Mouse (Mus musculus) intestine, embryonic 14.5 days (tissue): ENCODE measurements around the gene P4htm. TPM values are rescaled to one million over a fixed set of nuclear protein-coding genes. Genes with fewer than 3 reads are reported as not detected.

Experiments used
- ATAC-seq: fragments of 200-750 bp; cut with Nextera tagmentation; replicated peaks from 2 replicates; pipeline ENCODE4 v1.8.0; 2017; ENCODE audit warnings: low read depth, moderate number of reproducible peaks, moderate TSS enrichment, moderate library complexity; ENCODE audit not compliant: low FRiP score, low TSS enrichment
- DNase-seq: peaks from one replicate; pipeline ENCODE4 v3.0.0-alpha.2; 2018; ENCODE audit warnings: low spot score
- H3K27ac ChIP-seq: fragments of 300-500 bp; sonication (generic); 2 replicates; pipeline ENCODE4 v1.5.1; 2014; ENCODE audit warnings: low read depth, mild to moderate bottlenecking, control low read depth
- H3K27me3 ChIP-seq: fragments of 300-500 bp; sonication (generic); replicated peaks from 2 replicates; pipeline ENCODE4 v1.6.1; 2014; ENCODE audit warnings: low read length, control low read depth; ENCODE audit not compliant: control insufficient read depth, insufficient read depth
- H3K36me3 ChIP-seq: fragments of 300-500 bp; sonication (generic); 2 replicates; pipeline ENCODE4 v1.6.1; 2014; ENCODE audit warnings: low read length, control low read depth; ENCODE audit not compliant: control insufficient read depth, insufficient read depth
- H3K4me1 ChIP-seq: fragments of 300-500 bp; sonication (generic); replicated peaks from 2 replicates; pipeline ENCODE4 v1.6.1; 2014; ENCODE audit warnings: low read length, control low read depth, mixed read lengths; ENCODE audit not compliant: control insufficient read depth, insufficient read depth
- H3K4me2 ChIP-seq: fragments of 300-500 bp; sonication (generic); 2 replicates; pipeline ENCODE4 v1.6.1; 2014; ENCODE audit warnings: low read length
- H3K4me3 ChIP-seq: fragments of 300-500 bp; sonication (generic); 2 replicates; pipeline ENCODE4 v1.5.1; 2014; ENCODE audit warnings: low read depth, low read length, control low read depth, mixed read lengths
- H3K9ac ChIP-seq: fragments of 300-500 bp; sonication (generic); 2 replicates; pipeline ENCODE4 v1.6.1; 2014; ENCODE audit warnings: mild to moderate bottlenecking, low read length
- H3K9me3 ChIP-seq: fragments of 300-500 bp; sonication (generic); 2 replicates; pipeline ENCODE4 v1.6.1; 2016; ENCODE audit warnings: low read length, control low read depth; ENCODE audit not compliant: control insufficient read depth
- WGBS: fragments of 180-500 bp; shearing (Covaris S2); extraction: QIAGEN DNeasy Blood & Tissue Kit; methylation state at CpG from one replicate; pipeline ENCODE4 v1.1.7; 2014; 5-methylcytosine and 5-hydroxymethylcytosine counted together
- polyA plus RNA-seq: library from polyadenylated mRNA; unstranded; fragments of >200 nt; fragmentation: Nextera tagmentation; extraction: Ambion mirVana; gene quantifications from 2 replicates; pipeline ENCODE4 v1.2.1, GENCODE M21; 2014

Gene P4htm
- 5.9 and 7.0 TPM in 2 replicates for polyA plus RNA-seq

DNA sequence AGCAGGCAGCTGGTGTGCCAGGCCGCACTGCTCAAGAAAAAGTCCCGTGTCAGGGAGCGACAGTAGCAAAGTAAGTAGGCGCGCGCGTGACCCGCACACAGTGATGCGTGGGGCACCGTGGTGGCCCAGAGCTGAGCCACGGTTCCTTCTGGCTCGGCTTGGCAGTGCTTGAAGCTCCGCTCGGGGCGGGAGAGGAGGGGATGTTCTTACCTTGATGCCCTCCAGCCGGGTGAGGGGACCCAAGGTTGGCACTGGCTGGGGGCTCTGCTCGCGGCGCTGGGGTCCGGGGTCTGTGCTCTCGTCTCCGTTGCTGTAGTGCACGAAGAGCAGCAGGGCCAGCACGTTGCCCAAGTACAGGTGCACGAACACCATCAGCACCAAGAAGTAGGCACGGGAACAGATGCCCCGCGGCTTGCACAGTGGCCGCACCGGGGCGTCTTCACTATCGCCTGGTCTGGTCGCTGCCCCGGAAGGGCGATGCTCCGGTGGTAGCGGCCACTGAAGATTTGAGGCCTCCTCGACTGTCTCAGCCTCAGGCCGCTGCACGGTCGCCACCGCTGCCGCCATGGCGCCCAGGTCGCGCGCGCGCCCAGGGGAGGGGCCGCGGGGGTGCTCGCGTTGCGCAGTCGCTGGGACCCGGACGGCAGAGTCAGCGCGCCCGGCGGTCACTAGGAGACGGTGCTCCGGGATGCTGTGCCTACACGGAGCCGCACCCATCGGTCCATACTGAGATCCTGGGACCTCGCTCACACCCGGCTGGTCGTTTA is at the start of gene P4htm:
TSS of gene P4htm (minus strand) at position 670 of the 767 bp plus-strand sequence.
- Histone ChIP-seq H3K4me2 (peak within 1 kb of the TSS; percentile 88), H3K9ac (peak within 1 kb of the TSS; percentile 57), H3K9me3 (no peaks in the 10 kb centered on the region), H3K27ac (no peak within 1 kb of the TSS), H3K4me3 (peak within 1 kb of the TSS; percentile 64), H3K4me1 (no peaks in the 10 kb centered on the region), H3K36me3 (no peaks in the 10 kb centered on the region), H3K27me3 (no peaks in the 10 kb centered on the region)
- peak; percentile 81 for DNase-seq
- peak; percentile 71 for ATAC-seq
- 4% methylated on average over 66 of the region's 69 CpGs for WGBS

DNA sequence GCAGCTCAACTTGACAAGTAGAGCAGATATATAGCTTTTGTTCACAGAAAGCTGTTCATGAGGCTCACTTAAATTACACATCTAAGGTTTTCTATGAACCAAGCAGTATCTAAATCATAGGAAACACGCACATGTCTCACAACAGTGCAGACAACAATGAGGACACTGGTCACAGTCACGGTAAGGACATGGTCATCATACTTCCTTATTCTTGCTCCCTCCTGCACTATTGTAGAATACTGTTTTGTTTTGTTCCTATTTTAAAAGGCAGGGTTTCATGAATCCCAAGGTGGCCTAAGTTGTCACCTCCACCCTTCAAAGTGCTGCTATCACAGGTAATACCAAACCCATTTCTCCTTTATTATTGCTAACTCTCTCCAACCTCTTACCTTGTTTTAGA is 42.4 kb upstream of the P4htm start:
- WGBS, result 90% methylated on average over 2 of the region's 2 CpGs
- Histone ChIP-seq H3K36me3 (peaks cover 53% of the 10 kb centered on the region), H3K27ac (no peak overlapping the region), H3K9me3 (no peaks in the 10 kb centered on the region), H3K4me2 (no peak overlapping the region), H3K9ac (no peak overlapping the region), H3K4me1 (no peaks in the 10 kb centered on the region), H3K4me3 (no peak overlapping the region), H3K27me3 (no peaks in the 10 kb centered on the region)
- DNase-seq, result no peak
- no peak for ATAC-seq

DNA sequence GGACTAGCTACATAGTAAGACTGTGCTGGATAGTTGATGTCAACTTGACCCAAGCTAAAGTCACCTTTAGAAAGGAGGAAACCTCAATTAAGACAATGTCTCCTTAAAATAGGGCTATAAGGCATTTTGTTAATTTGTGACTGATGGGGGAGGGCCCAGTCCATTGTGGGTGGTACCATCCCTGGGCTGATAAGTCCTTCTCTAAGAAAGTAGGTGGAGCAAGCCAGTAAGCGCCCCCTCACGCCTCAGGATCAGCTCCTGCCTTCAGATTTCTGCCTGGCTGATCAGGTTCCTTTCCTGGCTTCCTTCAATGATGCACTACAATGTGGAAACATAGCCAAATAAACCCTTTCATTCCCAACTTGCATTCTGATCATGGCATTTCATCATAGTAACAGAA is 37.9 kb upstream of the P4htm start:
- Histone ChIP-seq H3K27ac (no peak overlapping the region), H3K36me3 (peaks cover 38% of the 10 kb centered on the region), H3K4me1 (no peaks in the 10 kb centered on the region), H3K9me3 (no peaks in the 10 kb centered on the region), H3K27me3 (no peaks in the 10 kb centered on the region), H3K4me2 (no peak overlapping the region), H3K4me3 (no peak overlapping the region), H3K9ac (no peak overlapping the region)
- DNase-seq, result no peak
- WGBS, result 87% methylated on average over 2 of the region's 2 CpGs
- no peak for ATAC-seq

DNA sequence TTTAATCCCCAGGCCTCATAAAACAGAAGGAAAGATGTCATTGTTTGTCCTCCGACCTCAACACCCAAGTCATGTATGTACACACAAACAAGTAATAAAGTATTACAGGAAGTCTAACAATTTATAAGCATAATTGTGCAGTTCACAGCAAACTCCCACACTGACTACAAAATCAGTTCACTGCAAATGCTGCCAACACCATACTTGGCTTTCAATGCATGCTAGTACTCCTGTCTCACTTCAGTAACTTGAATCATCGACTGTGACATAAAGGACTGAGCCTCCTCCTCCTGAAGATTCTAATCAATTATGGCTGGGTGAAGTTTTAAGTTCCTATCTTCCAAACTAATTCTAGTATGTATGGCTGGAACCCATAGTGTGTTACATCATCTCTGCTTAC is 36.4 kb upstream of the P4htm start:
- DNase-seq, result no peak
- 79% methylated on average over 2 of the region's 2 CpGs for WGBS
- Histone ChIP-seq H3K27ac (no peak overlapping the region), H3K9me3 (no peaks in the 10 kb centered on the region), H3K36me3 (peaks cover 44% of the 10 kb centered on the region), H3K9ac (no peak overlapping the region), H3K4me1 (no peaks in the 10 kb centered on the region), H3K27me3 (no peaks in the 10 kb centered on the region), H3K4me2 (no peak overlapping the region), H3K4me3 (no peak overlapping the region)
- ATAC-seq, result no peak

DNA sequence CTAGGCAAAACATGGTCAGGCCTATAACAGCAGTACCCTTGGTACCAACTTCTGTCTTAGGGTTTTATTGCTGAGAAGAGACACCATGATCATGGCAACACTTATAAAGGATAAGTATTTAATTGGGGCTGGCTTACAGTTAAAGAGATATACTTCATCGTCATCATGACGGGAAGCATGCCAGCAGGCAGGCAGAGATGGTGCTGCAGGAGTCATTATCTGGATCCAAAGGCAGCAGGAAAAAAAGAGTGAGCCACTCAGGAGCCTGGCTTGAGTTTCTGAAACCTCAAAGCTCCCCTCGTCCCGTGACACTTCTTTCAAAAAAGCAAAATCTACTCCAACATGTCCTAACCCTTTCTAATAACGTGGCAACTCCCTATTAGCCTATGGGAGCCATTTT is 34.9 kb upstream of the P4htm start:
- WGBS, result 87% methylated on average over 5 of the region's 5 CpGs
- Histone ChIP-seq H3K4me1 (no peaks in the 10 kb centered on the region), H3K9me3 (no peaks in the 10 kb centered on the region), H3K9ac (no peak overlapping the region), H3K36me3 (peaks cover 37% of the 10 kb centered on the region), H3K4me3 (no peak overlapping the region), H3K4me2 (no peak overlapping the region), H3K27me3 (no peaks in the 10 kb centered on the region), H3K27ac (no peak overlapping the region)
- ATAC-seq (no peak), DNase-seq (no peak)

DNA sequence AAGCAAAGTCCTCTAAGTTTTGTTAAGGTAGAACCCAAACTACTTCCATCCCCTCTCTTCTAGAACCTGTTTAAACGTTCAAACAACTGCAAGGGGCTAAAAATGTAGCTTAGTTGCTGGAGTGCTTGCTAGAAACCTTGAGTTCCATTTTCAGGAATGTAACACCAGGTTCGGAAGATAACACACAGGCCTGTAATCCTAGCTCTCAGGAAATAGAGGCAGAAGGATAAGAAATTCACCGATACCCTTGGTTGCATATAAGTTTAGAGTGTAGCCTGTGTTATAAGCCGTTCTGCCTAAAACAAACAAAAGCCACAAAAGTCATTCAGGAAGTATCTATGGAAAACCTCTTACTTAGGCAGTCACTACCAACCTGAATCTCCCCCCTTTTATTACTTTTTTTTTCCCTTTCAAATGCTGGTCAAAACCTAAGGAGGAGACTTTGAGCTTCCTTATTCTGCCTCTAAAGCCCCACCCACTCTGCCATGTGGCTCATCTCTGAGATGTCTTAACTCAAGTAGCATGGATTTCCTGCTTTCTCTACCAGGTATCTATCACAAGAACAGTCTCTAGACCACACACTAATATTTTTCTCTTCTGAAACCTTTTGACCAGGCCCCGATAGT is 34.3 kb upstream of the P4htm start:
- Histone ChIP-seq H3K4me3 (no peak overlapping the region), H3K27ac (no peak overlapping the region), H3K4me2 (no peak overlapping the region), H3K9ac (no peak overlapping the region), H3K9me3 (no peaks in the 10 kb centered on the region), H3K27me3 (no peaks in the 10 kb centered on the region), H3K36me3 (peaks cover 31% of the 10 kb centered on the region), H3K4me1 (no peaks in the 10 kb centered on the region)
- 83% methylated on average over 5 of the region's 5 CpGs for WGBS
- ATAC-seq (no peak), DNase-seq (no peak)

DNA sequence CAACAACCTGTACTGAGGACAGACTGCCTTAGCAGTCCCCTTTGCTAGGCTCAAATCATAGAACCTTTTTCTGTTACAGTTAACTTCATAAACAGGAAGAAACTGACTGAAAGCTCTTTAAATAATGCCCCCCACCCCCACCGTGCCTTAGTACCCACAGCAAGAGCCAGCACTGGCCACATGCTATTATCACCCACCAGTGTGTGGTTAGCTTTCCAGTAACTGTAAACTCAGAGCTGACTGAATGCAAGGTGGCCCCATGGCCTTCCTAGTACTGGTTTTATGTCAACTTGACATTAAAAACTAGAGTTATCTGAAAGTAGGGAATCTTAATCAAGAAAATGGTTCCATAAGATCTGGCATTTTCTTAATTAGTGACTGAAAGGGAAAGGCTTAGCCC is 33.2 kb upstream of the P4htm start:
- DNase-seq (no peak), ATAC-seq (no peak)
- Histone ChIP-seq H3K27me3 (no peaks in the 10 kb centered on the region), H3K9me3 (no peaks in the 10 kb centered on the region), H3K4me2 (no peak overlapping the region), H3K4me1 (no peaks in the 10 kb centered on the region), H3K4me3 (no peak overlapping the region), H3K27ac (no peak overlapping the region), H3K36me3 (peaks cover 29% of the 10 kb centered on the region), H3K9ac (no peak overlapping the region)
- WGBS, result 81% methylated on average over 1 of the region's 1 CpGs

DNA sequence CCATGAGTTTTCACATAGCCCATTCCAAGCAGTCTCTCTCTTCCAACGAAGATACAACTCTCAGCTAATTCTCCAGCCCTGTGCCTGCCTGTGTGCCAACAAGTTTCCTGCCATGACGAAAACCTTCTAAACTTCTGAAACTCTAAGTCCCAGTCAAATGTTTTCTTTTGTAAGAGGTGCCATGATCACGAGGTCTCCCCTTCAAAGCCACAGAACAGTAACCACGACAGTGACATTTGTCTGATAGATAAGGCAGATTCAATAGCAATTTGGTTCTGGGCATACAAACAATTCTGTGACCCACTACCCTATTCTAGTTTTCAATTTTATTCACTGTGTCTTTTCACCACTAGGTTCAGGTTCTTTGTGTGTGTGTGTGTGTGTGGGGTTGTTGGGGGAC is 30.7 kb upstream of the P4htm start:
- H3K27me3 ChIP-seq, result no peaks in the 10 kb centered on the region
- H3K36me3 ChIP-seq, result peaks cover 30% of the 10 kb centered on the region
- no peaks in the 10 kb centered on the region for H3K9me3 ChIP-seq
- ATAC-seq (no peak), DNase-seq (no peak)
- no peaks in the 10 kb centered on the region for H3K4me1 ChIP-seq
- 82% methylated on average over 4 of the region's 4 CpGs for WGBS
- no peak overlapping the region for H3K4me2 ChIP-seq
- no peak overlapping the region for H3K27ac ChIP-seq
- no peak overlapping the region for H3K4me3 ChIP-seq
- H3K9ac ChIP-seq, result no peak overlapping the region

DNA sequence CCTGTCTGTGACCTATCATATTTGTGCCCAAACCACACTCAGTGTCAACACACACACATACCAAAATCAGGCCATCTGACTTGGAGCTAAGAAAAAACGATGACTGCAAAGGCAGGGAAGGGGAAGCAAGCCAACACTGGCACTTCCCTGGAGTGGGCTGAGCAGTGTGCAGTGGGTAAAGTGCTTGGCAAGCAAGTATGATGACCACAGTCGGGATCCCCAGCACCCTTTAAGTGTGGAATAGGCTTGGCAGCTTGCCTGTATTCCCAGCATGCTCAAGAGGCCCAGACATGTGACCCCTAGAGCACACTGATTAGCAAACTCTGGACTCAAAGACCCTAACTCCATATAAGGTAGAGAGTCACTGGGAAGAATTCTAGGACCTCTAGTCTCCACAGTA is 29.0 kb upstream of the P4htm start:
- 70% methylated on average over 2 of the region's 2 CpGs for WGBS
- DNase-seq (no peak), ATAC-seq (no peak)
- Histone ChIP-seq H3K4me2 (no peak overlapping the region), H3K4me3 (no peak overlapping the region), H3K9ac (no peak overlapping the region), H3K4me1 (no peaks in the 10 kb centered on the region), H3K36me3 (peaks cover 28% of the 10 kb centered on the region), H3K27me3 (no peaks in the 10 kb centered on the region), H3K27ac (no peak overlapping the region), H3K9me3 (no peaks in the 10 kb centered on the region)
